Mouse (Mus musculus) hindbrain, embryonic 13.5 days (tissue): ENCODE data around the gene Stn1. TPM values are rescaled to one million over a fixed set of nuclear protein-coding genes. Genes with fewer than 3 reads are reported as not detected.

Source experiments
- ATAC-seq: fragments of 200-750 bp; cut with Nextera tagmentation; 2 replicates; pipeline ENCODE4 v1.8.0; 2017; ENCODE audit warnings: moderate TSS enrichment; ENCODE audit not compliant: low FRiP score
- H3K27ac ChIP-seq: fragments of 300-500 bp; sonication (generic); 2 replicates; pipeline ENCODE4 v1.5.1; 2015; ENCODE audit warnings: inconsistent platforms, mild to moderate bottlenecking, moderate library complexity
- H3K27me3 ChIP-seq: fragments of 300-500 bp; sonication (generic); 2 replicates; pipeline ENCODE4 v1.6.1; 2015; ENCODE audit warnings: mild to moderate bottlenecking, inconsistent platforms
- H3K36me3 ChIP-seq: fragments of 300-500 bp; sonication (generic); 2 replicates; pipeline ENCODE4 v1.6.1; 2015; ENCODE audit warnings: mild to moderate bottlenecking, inconsistent platforms
- H3K4me1 ChIP-seq: fragments of 300-500 bp; sonication (generic); replicated peaks from 2 replicates; pipeline ENCODE4 v1.6.1; 2015; ENCODE audit warnings: inconsistent platforms
- H3K4me2 ChIP-seq: fragments of 300-500 bp; sonication (generic); 2 replicates; pipeline ENCODE4 v1.6.1; 2015; ENCODE audit warnings: inconsistent platforms, mild to moderate bottlenecking, moderate library complexity
- H3K4me3 ChIP-seq: fragments of 300-500 bp; sonication (generic); 2 replicates; pipeline ENCODE4 v1.5.1; 2015; ENCODE audit warnings: mild to moderate bottlenecking, inconsistent platforms
- H3K9ac ChIP-seq: fragments of 300-500 bp; sonication (generic); 2 replicates; pipeline ENCODE4 v1.6.1; 2015; ENCODE audit warnings: mild to moderate bottlenecking, inconsistent platforms
- H3K9me3 ChIP-seq: fragments of 300-500 bp; sonication (generic); 2 replicates; pipeline ENCODE4 v1.6.1; 2016; ENCODE audit warnings: inconsistent platforms
- WGBS: fragments of 180-500 bp; shearing (Covaris S2); methylation state at CpG from one replicate; pipeline ENCODE4 v1.1.7; 2015; 5-methylcytosine and 5-hydroxymethylcytosine counted together
- polyA plus RNA-seq: library from polyadenylated mRNA; unstranded; fragments of >200 nt; fragmentation: Nextera tagmentation; extraction: Ambion mirVana; gene quantifications from 2 replicates; pipeline ENCODE4 v1.2.1, GENCODE M21; 2015

Gene Stn1
- polyA plus RNA-seq, 1 experiment from 2014 or later = 34.6 TPM

GRCm38 (mm10) chr19:47452682-47453081 is 84.6 kb downstream of the Stn1 start:
- H3K4me3 ChIP-seq = no peak overlapping the region
- no peaks in the 10 kb centered on the region for H3K36me3 ChIP-seq
- H3K9me3 ChIP-seq = no peaks in the 10 kb centered on the region
- H3K4me2 ChIP-seq = no peak overlapping the region
- no peak overlapping the region for H3K9ac ChIP-seq
- WGBS = 89% methylated on average over 10 of the region's 10 CpGs
- H3K27ac ChIP-seq = no peak overlapping the region
- ATAC-seq = no peak
- H3K4me1 ChIP-seq = peaks cover 58% of the 10 kb centered on the region
- H3K27me3 ChIP-seq = 0 out of 2 replicates have a peak, but pooled peaks cover 4% of the 10 kb centered on the region

DNA sequence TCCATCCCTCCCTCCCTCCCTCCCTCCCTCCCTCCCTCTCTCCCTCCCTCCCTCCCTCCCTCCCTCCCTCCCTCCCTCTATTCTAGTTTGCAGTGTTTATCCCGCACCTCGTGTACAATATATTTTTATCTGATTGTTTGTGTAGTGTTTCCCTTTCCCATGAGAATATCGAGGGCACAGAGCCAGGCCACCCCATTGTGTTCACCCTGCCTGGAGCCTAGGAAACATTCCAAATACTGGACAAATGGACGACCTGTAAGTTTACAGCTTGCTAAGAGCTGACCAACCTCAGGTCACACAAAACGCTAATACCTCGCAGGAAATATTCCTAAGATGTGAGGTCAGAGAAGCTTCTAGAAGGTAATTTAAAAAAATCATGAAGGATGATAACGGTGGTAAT is 85.1 kb downstream of the Stn1 start:
- no peak for ATAC-seq
- WGBS = 83% methylated on average over 7 of the region's 7 CpGs
- H3K4me3 ChIP-seq = no peak overlapping the region
- H3K4me1 ChIP-seq = peaks cover 60% of the 10 kb centered on the region
- no peak overlapping the region for H3K27ac ChIP-seq
- H3K27me3 ChIP-seq = 0 out of 2 replicates have a peak, but pooled peaks cover 4% of the 10 kb centered on the region
- H3K9ac ChIP-seq = no peak overlapping the region
- no peaks in the 10 kb centered on the region for H3K9me3 ChIP-seq
- H3K36me3 ChIP-seq = no peaks in the 10 kb centered on the region
- H3K4me2 ChIP-seq = no peak overlapping the region

- 0 out of 2 replicates have a peak, but pooled peaks cover 4% of the 10 kb centered on the region for H3K27me3 ChIP-seq
- no peaks in the 10 kb centered on the region for H3K36me3 ChIP-seq
- H3K27ac ChIP-seq = no peak overlapping the region
- no peak overlapping the region for H3K4me2 ChIP-seq
- H3K9ac ChIP-seq = no peak overlapping the region
- 72% methylated on average over 10 of the region's 10 CpGs for WGBS
- H3K4me1 ChIP-seq = peaks cover 66% of the 10 kb centered on the region
- ATAC-seq = no peak
- H3K9me3 ChIP-seq = no peaks in the 10 kb centered on the region
- no peak overlapping the region for H3K4me3 ChIP-seq
These were observed 85.7 kb downstream of the Stn1 start for GRCm38 (mm10) chr19:47451476-47452113.

Other genes starting within 250 kb of the Stn1 start
- 2.1 and 2.5 TPM in 2 replicates for gene Sh3pxd2a, start 73.1 kb downstream of the Stn1 start, polyA plus RNA-seq
- 7.0 and 8.3 TPM in 2 replicates for gene Slk, start 42.2 kb upstream of the Stn1 start, polyA plus RNA-seq
- gene Col17a1, start 154.6 kb upstream of the Stn1 start, polyA plus RNA-seq = 0.18 and 0.31 TPM in 2 replicates
- gene Sfr1, start 194.2 kb upstream of the Stn1 start, polyA plus RNA-seq = 178 and 182 TPM in 2 replicates